Mouse (Mus musculus): ENCODE results near the gene Acsbg2. TPM values are rescaled to one million over a fixed set of nuclear protein-coding genes. Genes with fewer than 3 reads are reported as not detected.
A peak's percentile ranks its signal among the peaks of the same experiment; 100 is the strongest.

Acsbg2 gene
- total RNA-seq, 2 experiments from 2014 or later = not detected

GRCm38 (mm10) chr17:56826718-56827117 lies 47.5 kb downstream of the Acsbg2 start:
- DNase-seq (ENCODE audit: low spot score in 2 of 2) = no peak

GRCm38 (mm10) chr17:56823352-56823751 lies 50.9 kb downstream of the Acsbg2 start:
- no peak for DNase-seq (ENCODE audit: low spot score in 2 of 2)

GRCm38 (mm10) chr17:56822380-56822779 lies 51.9 kb downstream of the Acsbg2 start:
- no peak for DNase-seq (ENCODE audit: low spot score in 2 of 2)

GRCm38 (mm10) chr17:56819694-56820111 lies 54.5 kb downstream of the Acsbg2 start:
- no peak for DNase-seq (ENCODE audit: low spot score in 2 of 2)

GRCm38 (mm10) chr17:56819032-56819545 lies 55.2 kb downstream of the Acsbg2 start:
- no peak for DNase-seq (ENCODE audit: low spot score in 2 of 2)

- DNase-seq (ENCODE audit: low spot score in 2 of 2) = no peak
These were observed 56.1 kb downstream of the Acsbg2 start for GRCm38 (mm10) chr17:56818067-56818636.

- no peak for DNase-seq (ENCODE audit: low spot score in 2 of 2)
These were observed 59.2 kb downstream of the Acsbg2 start for GRCm38 (mm10) chr17:56815057-56815345.

- DNase-seq (ENCODE audit: low spot score in 2 of 2) = peak; percentile 70 to 85
These were observed 59.8 kb downstream of the Acsbg2 start for GRCm38 (mm10) chr17:56814316-56815056.

GRCm38 (mm10) chr17:56810245-56810644 lies 64.0 kb downstream of the Acsbg2 start:
- DNase-seq (ENCODE audit: low spot score in 2 of 2) = peak; percentile 69 to 87

- DNase-seq (ENCODE audit: low spot score in 2 of 2) = peak; percentile 53 to 69
These were observed 65.7 kb downstream of the Acsbg2 start for GRCm38 (mm10) chr17:56808518-56808917.

GRCm38 (mm10) chr17:56805784-56806183 lies 68.5 kb downstream of the Acsbg2 start:
- no peak for DNase-seq (ENCODE audit: low spot score in 2 of 2)

- no peak for DNase-seq (ENCODE audit: low spot score in 2 of 2)
These were observed 69.3 kb downstream of the Acsbg2 start for GRCm38 (mm10) chr17:56804952-56805351.

- DNase-seq (ENCODE audit: low spot score in 2 of 2) = no peak
These were observed 72.2 kb downstream of the Acsbg2 start for GRCm38 (mm10) chr17:56802065-56802464.

- no peak for DNase-seq (ENCODE audit: low spot score in 2 of 2)
These were observed 75.0 kb downstream of the Acsbg2 start for GRCm38 (mm10) chr17:56799276-56799675.

- DNase-seq (ENCODE audit: low spot score in 2 of 2) = no peak
These were observed 80.5 kb downstream of the Acsbg2 start for GRCm38 (mm10) chr17:56793614-56794319.

Other genes with a start within 250 kb of the Acsbg2 start
- 10 to 100 TPM; 58.1 to 59.2 TPM for gene Lonp1, start 247.6 kb downstream of the Acsbg2 start, total RNA-seq (2021)
- gene Catsperd, start 246.3 kb downstream of the Acsbg2 start, total RNA-seq (2021) = not detected
- gene Ranbp3, start 201.2 kb downstream of the Acsbg2 start, total RNA-seq (2021) = 10 to 100 TPM; 58.6 to 59.4 TPM
- gene Ndufa11, start 156.7 kb downstream of the Acsbg2 start, total RNA-seq (2021) = 100 to 1,000 TPM; 358 to 365 TPM
- gene Vmac, start 156.4 kb downstream of the Acsbg2 start, total RNA-seq (2021) = 1 to 10 TPM; 7.5 to 8.0 TPM
- gene Nrtn, start 116.9 kb downstream of the Acsbg2 start, total RNA-seq (2021) = 1 to 10 TPM; 1.0 to 1.9 TPM
- gene Dus3l, start 109.7 kb downstream of the Acsbg2 start, total RNA-seq (2021) = 10 to 100 TPM; 21.6 to 21.7 TPM
- under 1 TPM; 0.47 to 0.49 TPM for gene Prr22, start 104.2 kb downstream of the Acsbg2 start, total RNA-seq (2021)
- 10 to 100 TPM in 1 of 2 experiments, 1 to 10 TPM in 1; 8.2 to 10.6 TPM for gene Rfx2, start 43.4 kb downstream of the Acsbg2 start, total RNA-seq (2021)
- gene 1700061G19Rik, start 1.0 kb upstream of the Acsbg2 start, total RNA-seq (2021) = not detected
- gene Mllt1, start 61.0 kb upstream of the Acsbg2 start, total RNA-seq (2021) = 10 to 100 TPM; 23.9 to 27.2 TPM
- not detected for gene Acer1, start 107.7 kb upstream of the Acsbg2 start, total RNA-seq (2021)
- 10 to 100 TPM; 35.6 to 41.4 TPM for gene Clpp, start 115.9 kb upstream of the Acsbg2 start, total RNA-seq (2021)
- 10 to 100 TPM; 36.6 to 37.0 TPM for gene Alkbh7, start 122.9 kb upstream of the Acsbg2 start, total RNA-seq (2021)
- not detected for gene Pspn, start 125.6 kb upstream of the Acsbg2 start, total RNA-seq (2021)
- gene Gtf2f1, start 136.8 kb upstream of the Acsbg2 start, total RNA-seq (2021) = 10 to 100 TPM; 31.9 to 34.9 TPM
- not detected for gene Gm17949, start 137.0 kb upstream of the Acsbg2 start, total RNA-seq (2021)
- gene Khsrp, start 157.1 kb upstream of the Acsbg2 start, total RNA-seq (2021) = 10 to 100 TPM; 87.0 to 87.7 TPM
- gene Slc25a41, start 167.2 kb upstream of the Acsbg2 start, total RNA-seq (2021) = not detected
- gene Crb3, start 184.7 kb upstream of the Acsbg2 start, total RNA-seq (2021) = under 1 TPM; 0.49 to 0.67 TPM
- 10 to 100 TPM; 35.5 to 35.7 TPM for gene Slc25a23, start 185.4 kb upstream of the Acsbg2 start, total RNA-seq (2021)
- 1 to 10 TPM; 2.1 TPM for gene Dennd1c, start 204.1 kb upstream of the Acsbg2 start, total RNA-seq (2021)
- gene Tubb4a, start 213.3 kb upstream of the Acsbg2 start, total RNA-seq (2021) = 1 to 10 TPM; 4.0 to 4.8 TPM
- 1 to 10 TPM; 1.3 to 1.4 TPM for gene Tnfsf9, start 230.9 kb upstream of the Acsbg2 start, total RNA-seq (2021)

Data from gastrocnemius, postnatal 4 days (tissue).